In the genomic region with DNA sequence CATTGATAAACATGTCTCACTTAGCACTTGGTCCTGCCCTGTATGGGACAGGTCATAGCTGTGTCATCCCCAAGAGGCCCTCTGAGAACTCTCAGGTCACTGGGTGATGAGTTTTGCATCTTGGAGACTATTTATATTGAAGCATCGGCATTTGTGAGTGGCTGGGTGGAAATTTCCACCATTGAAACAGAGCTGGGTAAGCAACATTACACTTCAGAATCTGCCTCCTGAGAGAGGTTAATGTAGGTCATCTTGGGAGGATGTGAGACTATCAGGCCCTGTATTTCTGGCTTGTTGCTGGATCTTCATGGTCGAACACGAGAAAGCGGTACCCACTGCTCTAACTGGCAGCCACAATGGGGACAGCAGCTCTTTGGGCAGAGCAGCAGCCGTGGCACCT, we compare ENCODE assay signal across 14 mouse cellular contexts. TPM values are rescaled to one million over a fixed set of nuclear protein-coding genes. Genes with fewer than 3 reads are reported as not detected.
A peak's percentile ranks its signal among the peaks of the same experiment; 100 is the strongest.
DNase-seq lines count a peak whose midpoint lies in the region; ATAC-seq and TF ChIP-seq lines count a peak whose summit lies in the region.
"Had no signal": no experiment of that assay in that cellular context is flagged by ENCODE, and none has a peak within 500 bp of the region (broad histone marks: within the 10 kb centered on the region; RNA-seq: fewer than 3 reads in every experiment).

No protein-coding gene starts in this region.

- no peaks in the 10 kb centered on the region for H3K27me3 ChIP-seq in liver, embryonic 16.5 days (ENCODE audit: control insufficient read depth, insufficient read depth, low read depth, low read length)
- H3K27me3 ChIP-seq: midbrain, embryonic 12.5 days had no signal

- no peaks in the 10 kb centered on the region for H3K36me3 ChIP-seq in liver, embryonic 16.5 days (ENCODE audit: control insufficient read depth, insufficient read depth)
- H3K36me3 ChIP-seq: midbrain, embryonic 12.5 days had no signal

- no peak for ATAC-seq in liver, embryonic 16.5 days (ENCODE audit: low read depth)
- ATAC-seq: forebrain, postnatal 0 days had no signal

- H3K9ac ChIP-seq in liver, embryonic 16.5 days (ENCODE audit: low read depth, low read length): no peak overlapping the region
- H3K9ac ChIP-seq: forebrain, postnatal 0 days; midbrain, embryonic 12.5 days had no signal

- no peak for TF ChIP-seq CTCF in layer of hippocampus, adult 2 months (conservative IDR thresholded peaks at IDR 0.05)

- no peak overlapping the region for H3K4me2 ChIP-seq in liver, embryonic 16.5 days (ENCODE audit: low read depth, low read length)
- H3K4me2 ChIP-seq: midbrain, embryonic 12.5 days had no signal

- no peak for DNase-seq in layer of hippocampus, adult 2 months (ENCODE audit: low spot score in 2 of 2)
- no peak for DNase-seq in layer of hippocampus, adult 8-10 months (ENCODE audit: low spot score in 2 of 2)
- peak; percentile 9 for DNase-seq in 3T3-L1 (ENCODE audit: low read depth, low spot score)
- peak; percentile 61 for DNase-seq in CD4-positive, CD25-positive, alpha-beta regulatory T cell, adult 2 months (ENCODE audit: low read depth, low spot score)
- no peak for DNase-seq in adrenal gland, postnatal 36 days
- DNase-seq in frontal cortex, postnatal 14 days (ENCODE audit: low spot score in 2 of 2): no peak
- DNase-seq: forebrain, postnatal 0 days; kidney, postnatal 36 days; thymus, postnatal 36 days had no signal

- no peaks in the 10 kb centered on the region for H3K9me3 ChIP-seq in liver, embryonic 16.5 days (replicated peaks; ENCODE audit: control insufficient read depth, low read length)
- H3K9me3 ChIP-seq: midbrain, embryonic 12.5 days had no signal

- peaks cover 53% of the 10 kb centered on the region for H3K4me1 ChIP-seq in liver, embryonic 16.5 days (ENCODE audit: control insufficient read depth, low read depth, low read length)

- no peak overlapping the region for H3K4me3 ChIP-seq in layer of hippocampus, adult 2 months
- H3K4me3 ChIP-seq in liver, embryonic 16.5 days (ENCODE audit: low read depth, low read length): no peak overlapping the region
- H3K4me3 ChIP-seq: midbrain, embryonic 12.5 days had no signal

- WGBS in liver, embryonic 16.5 days (ENCODE audit: insufficient replicate concordance): 73% methylated on average over 5 of the region's 5 CpGs

- H3K27ac ChIP-seq in layer of hippocampus, adult 2 months: peak overlapping the region; percentile 88
- H3K27ac ChIP-seq in liver, embryonic 16.5 days (ENCODE audit: low read length): peak overlapping the region; percentile 10
- H3K27ac ChIP-seq: midbrain, embryonic 12.5 days had no signal

RNA-seq across cellular contexts. Expression of gene Abcg1, which starts 18.0 kb away (rescaled TPM):
- total RNA-seq in layer of hippocampus, adult 2 months (2021): 10 to 100 TPM; 75.7 to 83.3 TPM
- total RNA-seq in layer of hippocampus, adult 8-10 months (2022): 10 to 100 TPM; 75.8 to 84.4 (median 81.0) TPM
- 10.4 and 10.8 TPM in 2 replicates for polyA plus RNA-seq in liver, embryonic 16.5 days (2015; fragmentation: Nextera tagmentation; extraction: Ambion mirVana)
- total RNA-seq in adrenal gland, postnatal 36 days (2021): 10 to 100 TPM; 10.0 to 12.7 TPM

RNA-seq across cellular contexts. Expression of gene Tff3, which starts 54.0 kb away (rescaled TPM):
- total RNA-seq in layer of hippocampus, adult 2 months (2021): not detected
- total RNA-seq in layer of hippocampus, adult 8-10 months (2022): not detected
- 144 and 179 TPM in 2 replicates for polyA plus RNA-seq in liver, embryonic 16.5 days (2015; fragmentation: Nextera tagmentation; extraction: Ambion mirVana)
- not detected for total RNA-seq in adrenal gland, postnatal 36 days (2021)
- total RNA-seq: forebrain, postnatal 0 days had no signal
- polyA plus RNA-seq: embryonic facial prominence, embryonic 11.5 days; heart, embryonic 14.5 days; limb, embryonic 11.5 days had no signal

Comparison
In these comparisons a context has a peak if more than half of its experiments do, and no peak if none do; other contexts are left out.
1. DNase-seq: peak in 3T3-L1 (single experiment) and CD4-positive, CD25-positive, alpha-beta regulatory T cell, adult 2 months (single experiment); none in layer of hippocampus, adult 2 months (0 of 2), layer of hippocampus, adult 8-10 months (0 of 2), adrenal gland, postnatal 36 days (0 of 2) and frontal cortex, postnatal 14 days (0 of 2).
2. RNA of gene Abcg1, which starts 18.0 kb away (total RNA-seq): 75.7 to 83.3 TPM in layer of hippocampus, adult 2 months and 75.8 to 84.4 TPM in layer of hippocampus, adult 8-10 months; 10.0 to 12.7 TPM in adrenal gland, postnatal 36 days; every median in the first group is over 4 times any median in the second.